Mouse (Mus musculus): ENCODE measurements around the gene Pear1. TPM values are rescaled to one million over a fixed set of nuclear protein-coding genes. Genes with fewer than 3 reads are reported as not detected.

Pear1 gene
- polyA plus RNA-seq, 1 experiment from 2014 or later: 5.7 TPM

- Histone ChIP-seq H3K9me3 (replicated peaks) (no peaks in the 10 kb centered on the region), H3K27ac (replicated peaks) (peak overlapping the region; percentile 66), H3K4me1 (replicated peaks) (peaks cover 17% of the 10 kb centered on the region; the same call in 1 of the 2 replicates), H3K4me3 (replicated peaks) (no peak overlapping the region), H3K36me3 (replicated peaks) (no peaks in the 10 kb centered on the region), H3K9ac (no peak overlapping the region), H3K4me2 (peak overlapping the region; percentile 6; the same call in 1 of the 2 replicates), H3K27me3 (peaks cover 46% of the 10 kb centered on the region)
- peak; percentile 51 for ATAC-seq (ENCODE audit: insufficient read depth)
- 10% methylated on average over 10 of the region's 10 CpGs for WGBS (ENCODE audit: insufficient replicate concordance)
Observed at GRCm38 (mm10) chr3:87765091-87765490, 59.0 kb downstream of the Pear1 start.

- no peak for ATAC-seq (ENCODE audit: insufficient read depth)
- WGBS (ENCODE audit: insufficient replicate concordance): 14% methylated on average over 10 of the region's 10 CpGs
- Histone ChIP-seq H3K27ac (replicated peaks) (peak overlapping the region; percentile 66), H3K9ac (no peak overlapping the region), H3K4me3 (replicated peaks) (no peak overlapping the region), H3K36me3 (replicated peaks) (no peaks in the 10 kb centered on the region), H3K4me2 (peak overlapping the region; percentile 6; the same call in 1 of the 2 replicates), H3K4me1 (replicated peaks) (peaks cover 17% of the 10 kb centered on the region; the same call in 1 of the 2 replicates), H3K9me3 (replicated peaks) (no peaks in the 10 kb centered on the region), H3K27me3 (peaks cover 40% of the 10 kb centered on the region)
Observed at GRCm38 (mm10) chr3:87764506-87764905, 59.6 kb downstream of the Pear1 start.

- peaks cover 35% of the 10 kb centered on the region for H3K27me3 ChIP-seq
- H3K27ac ChIP-seq (replicated peaks): peak overlapping the region; percentile 66
- peaks cover 19% of the 10 kb centered on the region; the same call in 1 of the 2 replicates for H3K4me1 ChIP-seq (replicated peaks)
- ATAC-seq (ENCODE audit: insufficient read depth): no peak
- H3K9ac ChIP-seq: no peak overlapping the region
- no peaks in the 10 kb centered on the region for H3K9me3 ChIP-seq (replicated peaks)
- no peaks in the 10 kb centered on the region for H3K36me3 ChIP-seq (replicated peaks)
- WGBS (ENCODE audit: insufficient replicate concordance): 14% methylated on average over 15 of the region's 15 CpGs
- peak overlapping the region; percentile 6; the same call in 1 of the 2 replicates for H3K4me2 ChIP-seq
- no peak overlapping the region for H3K4me3 ChIP-seq (replicated peaks)
Observed at GRCm38 (mm10) chr3:87763683-87764289, 60.3 kb downstream of the Pear1 start.

- H3K4me3 ChIP-seq (replicated peaks): no peak overlapping the region
- 55% methylated on average over 4 of the region's 4 CpGs for WGBS (ENCODE audit: insufficient replicate concordance)
Observed at GRCm38 (mm10) chr3:87763202-87763601, 60.9 kb downstream of the Pear1 start.

GRCm38 (mm10) chr3:87761408-87762375 is 62.4 kb downstream of the Pear1 start:
- no peak overlapping the region for H3K4me3 ChIP-seq (replicated peaks)
- H3K4me1 ChIP-seq (replicated peaks): peaks cover 17% of the 10 kb centered on the region; the same call in 1 of the 2 replicates
- no peak for ATAC-seq (ENCODE audit: insufficient read depth)
- WGBS (ENCODE audit: insufficient replicate concordance): 43% methylated on average over 20 of the region's 20 CpGs
- H3K27ac ChIP-seq (replicated peaks): no peak overlapping the region
- H3K27me3 ChIP-seq: peaks cover 18% of the 10 kb centered on the region; the same call in 1 of the 2 replicates
- no peaks in the 10 kb centered on the region for H3K36me3 ChIP-seq (replicated peaks)
- no peaks in the 10 kb centered on the region for H3K9me3 ChIP-seq (replicated peaks)
- H3K9ac ChIP-seq: no peak overlapping the region
- H3K4me2 ChIP-seq: no peak overlapping the region

More at GRCm38 (mm10) chr3:87763202-87763601, 60.9 kb downstream of the Pear1 start:
- no peaks in the 10 kb centered on the region for H3K9me3 ChIP-seq (replicated peaks)
- no peak overlapping the region for H3K9ac ChIP-seq
- ATAC-seq (ENCODE audit: insufficient read depth): no peak
- peaks cover 21% of the 10 kb centered on the region; the same call in 1 of the 2 replicates for H3K4me1 ChIP-seq (replicated peaks)
- H3K36me3 ChIP-seq (replicated peaks): no peaks in the 10 kb centered on the region
- H3K27ac ChIP-seq (replicated peaks): peak overlapping the region; percentile 66
- peaks cover 29% of the 10 kb centered on the region; the same call in 1 of the 2 replicates for H3K27me3 ChIP-seq
- no peak overlapping the region for H3K4me2 ChIP-seq

- no peak overlapping the region for H3K4me3 ChIP-seq (replicated peaks)
- H3K27ac ChIP-seq (replicated peaks): no peak overlapping the region
- no peaks in the 10 kb centered on the region for H3K9me3 ChIP-seq (replicated peaks)
- 30% methylated on average over 5 of the region's 5 CpGs for WGBS (ENCODE audit: insufficient replicate concordance)
- H3K27me3 ChIP-seq: no peaks in the 10 kb centered on the region
- H3K9ac ChIP-seq: no peak overlapping the region
- no peak for ATAC-seq (ENCODE audit: insufficient read depth)
- H3K4me1 ChIP-seq (replicated peaks): peaks cover 9% of the 10 kb centered on the region; the same call in 1 of the 2 replicates
- no peaks in the 10 kb centered on the region for H3K36me3 ChIP-seq (replicated peaks)
- no peak overlapping the region for H3K4me2 ChIP-seq
Observed at GRCm38 (mm10) chr3:87758641-87759040, 65.5 kb downstream of the Pear1 start.

- H3K36me3 ChIP-seq (replicated peaks): no peaks in the 10 kb centered on the region
- H3K4me2 ChIP-seq: no peak overlapping the region
- H3K27ac ChIP-seq (replicated peaks): no peak overlapping the region
- H3K4me3 ChIP-seq (replicated peaks): no peak overlapping the region
- H3K9ac ChIP-seq: no peak overlapping the region
- no peak for ATAC-seq (ENCODE audit: insufficient read depth)
- H3K27me3 ChIP-seq: no peaks in the 10 kb centered on the region
- no peaks in the 10 kb centered on the region for H3K9me3 ChIP-seq (replicated peaks)
- 0 out of 2 replicates have a peak, but pooled peaks cover 6% of the 10 kb centered on the region for H3K4me1 ChIP-seq (replicated peaks)
- WGBS (ENCODE audit: insufficient replicate concordance): 69% methylated on average over 20 of the region's 20 CpGs
Observed at GRCm38 (mm10) chr3:87756488-87756887, 67.6 kb downstream of the Pear1 start.

GRCm38 (mm10) chr3:87755964-87756363 is 68.1 kb downstream of the Pear1 start:
- H3K4me2 ChIP-seq: peak overlapping the region; percentile 24; the same call in 1 of the 2 replicates

GRCm38 (mm10) chr3:87753829-87754228 is 70.3 kb downstream of the Pear1 start:
- 78% methylated on average over 13 of the region's 13 CpGs for WGBS (ENCODE audit: insufficient replicate concordance)
- no peak overlapping the region for H3K27ac ChIP-seq (replicated peaks)
- no peak for ATAC-seq (ENCODE audit: insufficient read depth)

More at GRCm38 (mm10) chr3:87755964-87756363, 68.1 kb downstream of the Pear1 start:
- H3K9ac ChIP-seq: no peak overlapping the region
- ATAC-seq (ENCODE audit: insufficient read depth): no peak
- no peak overlapping the region for H3K27ac ChIP-seq (replicated peaks)
- H3K36me3 ChIP-seq (replicated peaks): no peaks in the 10 kb centered on the region
- 15% methylated on average over 24 of the region's 24 CpGs for WGBS (ENCODE audit: insufficient replicate concordance)
- no peaks in the 10 kb centered on the region for H3K9me3 ChIP-seq (replicated peaks)
- 0 out of 2 replicates have a peak, but pooled peaks cover 4% of the 10 kb centered on the region for H3K4me1 ChIP-seq (replicated peaks)
- H3K4me3 ChIP-seq (replicated peaks): no peak overlapping the region
- H3K27me3 ChIP-seq: no peaks in the 10 kb centered on the region

GRCm38 (mm10) chr3:87752567-87752966 is 71.5 kb downstream of the Pear1 start:
- no peaks in the 10 kb centered on the region for H3K4me1 ChIP-seq (replicated peaks)
- H3K9ac ChIP-seq: no peak overlapping the region
- H3K36me3 ChIP-seq (replicated peaks): no peaks in the 10 kb centered on the region
- ATAC-seq (ENCODE audit: insufficient read depth): no peak
- no peak overlapping the region for H3K27ac ChIP-seq (replicated peaks)
- H3K4me3 ChIP-seq (replicated peaks): no peak overlapping the region
- no peak overlapping the region for H3K4me2 ChIP-seq
- no peaks in the 10 kb centered on the region for H3K9me3 ChIP-seq (replicated peaks)
- no peaks in the 10 kb centered on the region for H3K27me3 ChIP-seq
- 50% methylated on average over 3 of the region's 3 CpGs for WGBS (ENCODE audit: insufficient replicate concordance)

More at GRCm38 (mm10) chr3:87753829-87754228, 70.3 kb downstream of the Pear1 start:
- H3K36me3 ChIP-seq (replicated peaks): no peaks in the 10 kb centered on the region
- H3K4me1 ChIP-seq (replicated peaks): 0 out of 2 replicates have a peak, but pooled peaks cover 2% of the 10 kb centered on the region
- H3K9ac ChIP-seq: no peak overlapping the region
- no peaks in the 10 kb centered on the region for H3K9me3 ChIP-seq (replicated peaks)
- no peak overlapping the region for H3K4me3 ChIP-seq (replicated peaks)
- no peak overlapping the region for H3K4me2 ChIP-seq
- no peaks in the 10 kb centered on the region for H3K27me3 ChIP-seq

GRCm38 (mm10) chr3:87749977-87750376 is 74.1 kb downstream of the Pear1 start:
- Histone ChIP-seq H3K27me3 (no peaks in the 10 kb centered on the region), H3K9ac (no peak overlapping the region), H3K4me1 (replicated peaks) (no peaks in the 10 kb centered on the region), H3K27ac (replicated peaks) (no peak overlapping the region), H3K9me3 (replicated peaks) (no peaks in the 10 kb centered on the region), H3K4me3 (replicated peaks) (no peak overlapping the region), H3K4me2 (no peak overlapping the region), H3K36me3 (replicated peaks) (no peaks in the 10 kb centered on the region)
- WGBS (ENCODE audit: insufficient replicate concordance): 74% methylated on average over 12 of the region's 12 CpGs
- no peak for ATAC-seq (ENCODE audit: insufficient read depth)
